Mouse (Mus musculus) embryonic facial prominence, embryonic 12.5 days (tissue): Measurements from ENCODE around the gene Nt5dc3. TPM values are rescaled to one million over a fixed set of nuclear protein-coding genes. Genes with fewer than 3 reads are reported as not detected.
A peak's percentile ranks its signal among the peaks of the same experiment; 100 is the strongest.

Experiments used
- ATAC-seq: fragments of 200-750 bp; cut with Nextera tagmentation; 2 replicates; pipeline ENCODE4 v1.8.0; 2017; ENCODE audit not compliant: insufficient number of reproducible peaks, insufficient read depth, low FRiP score, low TSS enrichment
- H3K27ac ChIP-seq: fragments of 300-500 bp; sonication (generic); 2 replicates; pipeline ENCODE4 v1.5.1; 2016; ENCODE audit warnings: mild to moderate bottlenecking
- H3K27me3 ChIP-seq: fragments of 300-500 bp; sonication (generic); 2 replicates; pipeline ENCODE4 v1.6.1; 2016; ENCODE audit warnings: mild to moderate bottlenecking, moderate library complexity
- H3K36me3 ChIP-seq: fragments of 300-500 bp; sonication (generic); 2 replicates; pipeline ENCODE4 v1.6.1; 2016; ENCODE audit warnings: mild to moderate bottlenecking
- H3K4me1 ChIP-seq: fragments of 300-500 bp; sonication (generic); 2 replicates; pipeline ENCODE4 v1.6.1; 2016
- H3K4me2 ChIP-seq: fragments of 300-500 bp; sonication (generic); replicated peaks from 2 replicates; pipeline ENCODE4 v1.6.1; 2016; ENCODE audit warnings: mild to moderate bottlenecking, moderate library complexity
- H3K4me3 ChIP-seq: fragments of 300-500 bp; sonication (generic); 2 replicates; pipeline ENCODE4 v1.5.1; 2016; ENCODE audit warnings: mild to moderate bottlenecking
- H3K9ac ChIP-seq: fragments of 300-500 bp; sonication (generic); 2 replicates; pipeline ENCODE4 v1.6.1; 2016; ENCODE audit warnings: mild to moderate bottlenecking, moderate library complexity
- H3K9me3 ChIP-seq: fragments of 300-500 bp; sonication (generic); 2 replicates; pipeline ENCODE4 v1.6.1; 2016; ENCODE audit warnings: mild to moderate bottlenecking, moderate library complexity
- WGBS: fragments of 180-500 bp; shearing (Covaris S2); methylation state at CpG from one replicate; pipeline ENCODE4 v1.1.7; 2016; 5-methylcytosine and 5-hydroxymethylcytosine counted together
- polyA plus RNA-seq: library from polyadenylated mRNA; unstranded; fragments of >200 nt; fragmentation: Nextera tagmentation; extraction: Ambion mirVana; gene quantifications from 2 replicates; pipeline ENCODE4 v1.2.1, GENCODE M21; 2016

Gene Nt5dc3
- polyA plus RNA-seq, 1 experiment from 2014 or later: 1.4 TPM

GRCm38 (mm10) chr10:86779816-86780500 is 1.2 kb downstream of the Nt5dc3 start:
- peak overlapping the region; percentile 56 for H3K9ac ChIP-seq
- no peak overlapping the region for H3K27ac ChIP-seq
- peak overlapping the region; percentile 66 for H3K4me3 ChIP-seq
- no peak for ATAC-seq
- no peaks in the 10 kb centered on the region for H3K9me3 ChIP-seq
- peak overlapping the region; percentile 96 for H3K4me2 ChIP-seq
- peaks cover 15% of the 10 kb centered on the region for H3K4me1 ChIP-seq
- no peaks in the 10 kb centered on the region for H3K36me3 ChIP-seq
- 18% methylated on average over 12 of the region's 12 CpGs for WGBS
- peaks cover 3% of the 10 kb centered on the region; the same call in 1 of the 2 replicates for H3K27me3 ChIP-seq

GRCm38 (mm10) chr10:86781641-86782040 is 2.8 kb downstream of the Nt5dc3 start:
- H3K9ac ChIP-seq: no peak overlapping the region
- no peak overlapping the region for H3K27ac ChIP-seq
- peaks cover 15% of the 10 kb centered on the region for H3K4me1 ChIP-seq

DNA sequence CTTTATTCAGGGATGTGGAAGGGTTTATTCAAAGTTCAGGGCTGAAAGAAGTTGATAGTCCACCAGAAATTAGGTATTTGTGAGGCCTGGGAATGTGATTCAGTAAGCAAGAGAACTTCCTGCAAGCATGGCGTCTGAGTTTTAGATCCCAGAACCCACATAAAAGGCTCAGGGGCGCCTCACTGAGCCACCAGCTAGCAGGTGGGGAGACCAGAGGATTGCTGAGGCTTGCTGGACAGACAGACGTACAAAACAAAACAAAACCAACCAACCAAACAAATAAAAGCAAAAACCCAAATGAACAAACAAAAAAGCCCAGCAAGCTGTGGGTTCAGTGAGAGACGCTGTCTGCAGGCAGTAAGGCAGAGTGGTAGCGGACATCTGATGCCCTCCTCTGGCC is 3.9 kb downstream of the Nt5dc3 start:
- H3K27me3 ChIP-seq: peaks cover 3% of the 10 kb centered on the region; the same call in 1 of the 2 replicates
- H3K4me1 ChIP-seq: peaks cover 15% of the 10 kb centered on the region
- no peak overlapping the region for H3K4me2 ChIP-seq
- ATAC-seq: no peak
- H3K4me3 ChIP-seq: no peak overlapping the region
- H3K9ac ChIP-seq: no peak overlapping the region
- H3K9me3 ChIP-seq: no peaks in the 10 kb centered on the region
- 63% methylated on average over 5 of the region's 5 CpGs for WGBS
- H3K36me3 ChIP-seq: no peaks in the 10 kb centered on the region
- H3K27ac ChIP-seq: no peak overlapping the region

More at GRCm38 (mm10) chr10:86781641-86782040, 2.8 kb downstream of the Nt5dc3 start:
- WGBS: 40% methylated on average over 5 of the region's 5 CpGs
- ATAC-seq: no peak
- Histone ChIP-seq H3K4me3 (no peak overlapping the region), H3K36me3 (no peaks in the 10 kb centered on the region), H3K9me3 (no peaks in the 10 kb centered on the region), H3K27me3 (peaks cover 3% of the 10 kb centered on the region; the same call in 1 of the 2 replicates), H3K4me2 (no peak overlapping the region)

DNA sequence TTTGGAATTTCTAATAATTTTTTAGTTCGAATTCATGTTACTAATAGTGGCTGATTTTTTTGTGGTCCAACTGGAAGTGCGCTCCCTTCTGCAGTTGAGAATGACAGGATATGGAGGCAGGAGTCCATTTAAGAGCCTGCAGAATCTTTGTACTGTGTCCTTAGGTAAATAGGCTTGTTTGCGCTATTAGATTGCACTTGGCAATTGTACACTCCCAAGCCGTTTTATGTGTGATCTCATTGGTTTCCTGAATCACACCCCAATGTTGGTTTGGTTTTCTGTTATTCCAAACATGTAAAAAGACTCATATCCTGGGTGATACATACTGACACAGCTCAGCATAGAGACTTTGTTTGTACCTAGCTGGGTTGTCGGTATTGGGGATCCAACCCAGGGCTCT is 4.8 kb downstream of the Nt5dc3 start:
- WGBS: 82% methylated on average over 5 of the region's 5 CpGs
- no peak overlapping the region for H3K9ac ChIP-seq
- no peaks in the 10 kb centered on the region for H3K36me3 ChIP-seq
- no peak overlapping the region for H3K27ac ChIP-seq
- no peak overlapping the region for H3K4me2 ChIP-seq
- H3K27me3 ChIP-seq: peaks cover 3% of the 10 kb centered on the region; the same call in 1 of the 2 replicates
- H3K4me3 ChIP-seq: no peak overlapping the region
- ATAC-seq: no peak
- H3K4me1 ChIP-seq: peaks cover 21% of the 10 kb centered on the region
- no peaks in the 10 kb centered on the region for H3K9me3 ChIP-seq

DNA sequence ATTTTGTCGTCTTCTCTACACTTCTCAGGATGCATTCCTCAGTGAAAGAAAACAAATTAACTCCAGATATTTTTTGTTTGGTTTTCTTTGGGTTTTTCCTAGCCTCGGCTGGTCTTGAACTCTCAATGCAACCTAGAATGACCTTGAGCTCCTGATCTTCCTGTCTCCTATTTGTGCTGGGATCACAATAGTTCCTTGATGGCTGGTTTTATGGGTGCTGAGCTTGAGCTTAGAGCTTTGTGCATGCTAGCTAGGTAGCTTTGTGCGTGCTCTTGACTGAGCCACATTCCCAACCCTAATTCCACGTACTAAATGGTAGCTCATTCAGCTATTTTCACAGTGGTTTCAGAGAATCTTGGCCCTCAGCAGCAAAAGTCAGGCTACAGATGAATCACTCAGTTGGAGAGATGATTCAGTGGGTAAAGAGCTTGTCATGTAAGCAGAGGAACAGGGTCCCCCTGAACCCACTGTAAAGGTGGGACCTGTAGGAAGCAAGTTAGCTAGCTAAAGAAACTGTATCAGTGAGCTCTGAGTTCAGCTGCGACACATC is 5.4 kb downstream of the Nt5dc3 start:
- WGBS: 74% methylated on average over 5 of the region's 5 CpGs
- H3K4me1 ChIP-seq: peaks cover 21% of the 10 kb centered on the region
- no peak for ATAC-seq

GRCm38 (mm10) chr10:86785396-86785795 is 6.6 kb downstream of the Nt5dc3 start:
- Histone ChIP-seq H3K36me3 (no peaks in the 10 kb centered on the region), H3K9me3 (no peaks in the 10 kb centered on the region), H3K9ac (no peak overlapping the region), H3K27ac (no peak overlapping the region), H3K27me3 (no peaks in the 10 kb centered on the region), H3K4me2 (no peak overlapping the region), H3K4me1 (peaks cover 17% of the 10 kb centered on the region), H3K4me3 (no peak overlapping the region)
- WGBS: 71% methylated on average over 2 of the region's 2 CpGs
- ATAC-seq: no peak

More for the DNA sequence above, 5.4 kb downstream of the Nt5dc3 start:
- Histone ChIP-seq H3K4me3 (no peak overlapping the region), H3K4me2 (no peak overlapping the region), H3K36me3 (no peaks in the 10 kb centered on the region), H3K27me3 (peaks cover 3% of the 10 kb centered on the region; the same call in 1 of the 2 replicates), H3K27ac (no peak overlapping the region), H3K9me3 (no peaks in the 10 kb centered on the region), H3K9ac (no peak overlapping the region)

DNA sequence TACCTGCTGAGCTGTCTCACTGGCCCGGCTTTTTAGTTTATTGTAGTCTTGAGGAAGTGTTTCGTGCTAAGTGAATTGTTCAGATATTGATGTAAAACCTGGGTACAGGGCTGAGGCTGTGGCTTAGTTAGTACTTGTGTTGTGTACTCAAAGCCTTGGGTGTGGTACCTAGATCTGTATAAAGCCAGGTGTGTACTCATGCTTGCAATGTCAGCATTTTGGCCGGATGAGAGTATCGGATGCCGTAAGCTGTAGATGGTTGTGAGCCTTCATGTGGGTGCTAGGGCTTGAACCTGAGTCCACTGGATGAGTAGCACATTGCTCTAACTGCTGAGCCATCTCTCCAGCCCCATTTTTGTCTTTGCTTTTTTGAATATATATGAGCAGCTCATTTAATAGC is 7.3 kb downstream of the Nt5dc3 start:
- Histone ChIP-seq H3K9me3 (no peaks in the 10 kb centered on the region), H3K27me3 (no peaks in the 10 kb centered on the region), H3K4me3 (no peak overlapping the region), H3K9ac (no peak overlapping the region), H3K27ac (no peak overlapping the region), H3K36me3 (no peaks in the 10 kb centered on the region), H3K4me2 (no peak overlapping the region), H3K4me1 (peaks cover 17% of the 10 kb centered on the region)
- no peak for ATAC-seq
- WGBS: 89% methylated on average over 5 of the region's 5 CpGs

DNA sequence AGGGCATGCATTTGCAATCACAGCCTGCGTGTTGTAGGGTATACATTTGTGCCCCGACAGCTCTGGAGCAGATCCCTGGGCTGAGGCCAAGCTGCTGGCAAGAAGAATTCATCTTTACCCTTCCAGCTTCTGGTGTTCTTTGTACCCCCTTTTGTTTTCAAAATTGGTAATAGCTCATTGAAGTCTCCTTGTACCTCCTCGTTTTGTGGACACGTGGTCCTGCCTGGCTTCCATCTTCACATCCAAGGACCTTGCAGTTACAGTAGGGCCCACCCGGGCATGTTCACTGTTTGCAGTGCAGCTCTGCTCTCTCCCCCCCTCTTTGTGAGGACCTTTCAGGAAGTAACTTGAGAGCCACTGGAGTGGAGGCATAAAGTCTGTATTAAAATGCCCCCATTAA is 9.4 kb downstream of the Nt5dc3 start:
- Histone ChIP-seq H3K27me3 (no peaks in the 10 kb centered on the region), H3K9ac (no peak overlapping the region), H3K9me3 (no peaks in the 10 kb centered on the region), H3K36me3 (no peaks in the 10 kb centered on the region), H3K27ac (no peak overlapping the region), H3K4me3 (no peak overlapping the region), H3K4me2 (no peak overlapping the region), H3K4me1 (peaks cover 7% of the 10 kb centered on the region; the same call in 1 of the 2 replicates)
- no peak for ATAC-seq
- WGBS: 42% methylated on average over 5 of the region's 5 CpGs

DNA sequence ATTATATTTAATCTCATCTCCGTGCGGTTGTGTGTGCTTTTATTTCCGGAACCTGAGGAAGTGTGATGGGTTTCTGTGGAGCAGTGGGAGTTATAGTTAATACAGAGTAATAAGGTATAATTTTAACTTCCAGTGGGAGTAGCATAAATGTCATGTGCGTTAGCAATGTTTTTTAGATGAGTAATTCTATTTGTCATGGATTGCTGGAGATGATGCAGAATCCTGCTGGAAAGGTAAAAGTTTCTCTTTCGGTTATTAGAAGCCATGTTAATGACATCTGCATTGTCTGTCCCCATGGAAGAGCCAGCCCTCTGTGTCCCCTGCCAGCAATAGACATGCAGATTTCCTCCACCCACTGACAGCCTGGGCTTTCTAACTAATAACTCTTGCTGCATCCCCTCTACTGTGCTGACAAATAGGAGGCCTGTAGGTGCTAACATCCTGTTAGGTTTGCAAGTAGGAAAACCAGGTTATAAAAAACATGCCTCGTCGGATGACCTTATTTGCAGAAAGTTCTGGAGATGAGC is 10.4 kb downstream of the Nt5dc3 start:
- Histone ChIP-seq H3K4me2 (no peak overlapping the region), H3K4me3 (no peak overlapping the region), H3K9ac (no peak overlapping the region), H3K36me3 (no peaks in the 10 kb centered on the region), H3K9me3 (no peaks in the 10 kb centered on the region), H3K27ac (no peak overlapping the region), H3K4me1 (peaks cover 7% of the 10 kb centered on the region; the same call in 1 of the 2 replicates), H3K27me3 (no peaks in the 10 kb centered on the region)
- ATAC-seq: no peak
- 76% methylated on average over 7 of the region's 7 CpGs for WGBS

GRCm38 (mm10) chr10:86791507-86792184 is 12.8 kb downstream of the Nt5dc3 start:
- H3K27ac ChIP-seq: no peak overlapping the region
- H3K9ac ChIP-seq: no peak overlapping the region
- peaks cover 7% of the 10 kb centered on the region; the same call in 1 of the 2 replicates for H3K4me1 ChIP-seq
- ATAC-seq: no peak
- 66% methylated on average over 7 of the region's 7 CpGs for WGBS
- H3K4me2 ChIP-seq: no peak overlapping the region
- H3K36me3 ChIP-seq: no peaks in the 10 kb centered on the region
- no peaks in the 10 kb centered on the region for H3K27me3 ChIP-seq
- H3K9me3 ChIP-seq: no peaks in the 10 kb centered on the region
- H3K4me3 ChIP-seq: no peak overlapping the region

- no peak overlapping the region for H3K9ac ChIP-seq
- no peaks in the 10 kb centered on the region for H3K9me3 ChIP-seq
- H3K27me3 ChIP-seq: no peaks in the 10 kb centered on the region
- no peak overlapping the region for H3K4me3 ChIP-seq
- ATAC-seq: 0 out of 2 replicates have a peak, but pooled peaks have one; percentile 56
- no peaks in the 10 kb centered on the region for H3K4me1 ChIP-seq
- H3K4me2 ChIP-seq: no peak overlapping the region
- H3K27ac ChIP-seq: no peak overlapping the region
- 67% methylated on average over 2 of the region's 2 CpGs for WGBS
- H3K36me3 ChIP-seq: no peaks in the 10 kb centered on the region
Measured at GRCm38 (mm10) chr10:86793509-86793951, 14.7 kb downstream of the Nt5dc3 start.
